Mouse (Mus musculus) heart, adult 2 months (tissue): ENCODE data around the gene Zfp644.

Experiments
- CTCF ChIP-seq: fragments of 200-600 bp; IDR thresholded peaks from 2 replicates; pipeline ENCODE4 v1.8.1; 2022; ENCODE audit warnings: antibody characterized with exemption, mild to moderate bottlenecking, moderate library complexity
- EP300 ChIP-seq: fragments of 200-500 bp; IDR thresholded peaks from 2 replicates; pipeline ENCODE4 v1.6.1; 2011; ENCODE audit warnings: low read depth, low read length, control low read depth; ENCODE audit not compliant: insufficient read depth
- POLR2A ChIP-seq: fragments of 200-500 bp; IDR thresholded peaks from 2 replicates; pipeline ENCODE4 v1.6.1; 2011; ENCODE audit warnings: mild to moderate bottlenecking, low read depth, low read length, control low read depth; ENCODE audit not compliant: insufficient read depth

DNA sequence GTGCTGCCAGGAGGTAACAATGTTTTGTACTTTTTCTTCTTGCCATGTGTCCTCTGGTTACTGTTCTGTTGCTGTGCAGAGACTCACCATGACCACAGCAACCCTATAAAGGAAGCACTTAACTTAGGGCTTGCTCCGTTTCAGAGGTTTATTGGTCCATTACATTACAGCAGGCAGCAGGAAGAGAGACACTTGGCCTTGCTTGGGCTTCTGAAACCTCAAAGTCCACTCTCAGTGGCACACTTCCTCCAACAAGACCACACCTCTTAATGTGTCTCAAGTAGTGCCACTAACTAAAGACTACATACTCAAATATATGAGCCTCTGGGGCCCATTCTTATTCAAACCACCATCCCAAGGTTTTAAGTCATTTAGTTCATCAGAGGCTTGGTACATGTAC lies 36.2 kb downstream of the Zfp644 start:
- TF ChIP-seq CTCF (no peak), POLR2A (no peak), EP300 (no peak)
